Mouse (Mus musculus) urinary bladder, postnatal 36 days (tissue): Measurements from ENCODE around the gene Arsj.
A peak's percentile ranks its signal among the peaks of the same experiment; 100 is the strongest.

Experiments
- DNase-seq, 2 experiments: peaks; one replicate each; pipeline ENCODE4 v3.0.0; 2022; ENCODE audit warnings: low spot score in 2 of 2, mixed read lengths in 1 of 2

Arsj gene

GRCm38 (mm10) chr3:126400726-126401125 is 37.2 kb downstream of the Arsj start:
- DNase-seq = no peak

- DNase-seq = peak; percentile 64 to 71
Measured at GRCm38 (mm10) chr3:126402836-126403235, 39.4 kb downstream of the Arsj start.

- no peak for DNase-seq
Measured at GRCm38 (mm10) chr3:126404199-126404598, 40.7 kb downstream of the Arsj start.

- no peak for DNase-seq
Measured at GRCm38 (mm10) chr3:126430524-126431064, 67.1 kb downstream of the Arsj start.

GRCm38 (mm10) chr3:126439331-126439730 is 75.8 kb downstream of the Arsj start:
- no peak for DNase-seq

GRCm38 (mm10) chr3:126449058-126449457 is 85.6 kb downstream of the Arsj start:
- DNase-seq = no peak

- no peak for DNase-seq
Measured at GRCm38 (mm10) chr3:126449515-126449914, 86.0 kb downstream of the Arsj start.

GRCm38 (mm10) chr3:126455787-126456482 is 92.5 kb downstream of the Arsj start:
- no peak for DNase-seq

GRCm38 (mm10) chr3:126463119-126463815 is 99.8 kb downstream of the Arsj start:
- DNase-seq = peak in 1 of 2 experiments; percentile 8

GRCm38 (mm10) chr3:126464262-126464661 is 100.8 kb downstream of the Arsj start:
- no peak for DNase-seq
